Mouse (Mus musculus) olfactory bulb, adult 2 months (tissue): ENCODE data around the gene Wfs1.

ENCODE experiments used
- CTCF ChIP-seq: fragments of 200-500 bp; IDR thresholded peaks from 2 replicates; pipeline ENCODE4 v1.5.1; 2012; ENCODE audit warnings: low read depth, mild to moderate bottlenecking, low read length, moderate library complexity; ENCODE audit not compliant: insufficient read depth
- POLR2A ChIP-seq: fragments of 200-500 bp; IDR thresholded peaks from 2 replicates; pipeline ENCODE4 v1.6.1; 2012; ENCODE audit warnings: mild to moderate bottlenecking, low read depth, low read length, moderate library complexity; ENCODE audit not compliant: insufficient read depth

DNA sequence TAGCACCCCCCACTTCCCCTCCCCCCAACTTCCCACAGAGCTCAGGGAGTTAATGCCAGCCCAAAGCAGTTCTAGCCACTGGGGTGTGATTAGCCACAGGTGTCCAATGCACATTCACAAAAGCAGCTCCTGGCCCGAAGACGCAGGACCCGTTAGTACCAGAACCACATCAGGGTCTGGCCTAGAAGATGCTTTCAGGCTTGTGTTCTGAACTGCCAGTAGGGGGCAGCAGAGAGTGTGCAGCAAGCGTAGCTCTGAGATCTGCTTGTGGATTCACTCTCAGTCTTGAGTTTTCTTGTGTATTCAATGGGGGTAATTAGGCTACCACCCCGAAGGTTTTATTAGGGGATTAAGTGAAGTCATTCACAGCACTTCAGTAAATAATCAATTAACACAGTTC, 42.6 kb downstream of the Wfs1 start:
- peak; percentile 65; the same call in 1 of the 2 replicates for TF ChIP-seq CTCF
- TF ChIP-seq POLR2A, result no peak
